Mouse (Mus musculus) left cerebral cortex, adult 8-10 months (tissue): ENCODE data around the gene Pou5f1. TPM values are rescaled to one million over a fixed set of nuclear protein-coding genes. Genes with fewer than 3 reads are reported as not detected.
"Not testable (repeated sequence)": the region's sequence is repeated elsewhere in the genome, so short reads cannot be mapped to it uniquely, and the experiment has no call there.

Experiments
- DNase-seq, 2 experiments: peaks; one replicate each; pipeline ENCODE4 v3.0.0; 2022; ENCODE audit warnings: low spot score in 2 of 2
- total RNA-seq, 4 experiments: library from RNA; stranded (reverse); gene quantifications; 2 replicates each; pipeline ENCODE4 v1.2.4; 2022

The Pou5f1 gene
- under 1 TPM in 1 of 4 experiments, not detected in 3; 0.27 TPM for total RNA-seq

DNA sequence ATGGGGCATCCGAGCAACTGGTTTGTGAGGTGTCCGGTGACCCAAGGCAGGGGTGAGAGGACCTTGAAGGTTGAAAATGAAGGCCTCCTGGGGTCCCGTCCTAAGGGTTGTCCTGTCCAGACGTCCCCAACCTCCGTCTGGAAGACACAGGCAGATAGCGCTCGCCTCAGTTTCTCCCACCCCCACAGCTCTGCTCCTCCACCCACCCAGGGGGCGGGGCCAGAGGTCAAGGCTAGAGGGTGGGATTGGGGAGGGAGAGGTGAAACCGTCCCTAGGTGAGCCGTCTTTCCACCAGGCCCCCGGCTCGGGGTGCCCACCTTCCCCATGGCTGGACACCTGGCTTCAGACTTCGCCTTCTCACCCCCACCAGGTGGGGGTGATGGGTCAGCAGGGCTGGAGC, at the start of gene Pou5f1:
Pou5f1 (plus strand) TSS at position 243 of the 400 bp plus-strand sequence.
- no peak for DNase-seq

DNA sequence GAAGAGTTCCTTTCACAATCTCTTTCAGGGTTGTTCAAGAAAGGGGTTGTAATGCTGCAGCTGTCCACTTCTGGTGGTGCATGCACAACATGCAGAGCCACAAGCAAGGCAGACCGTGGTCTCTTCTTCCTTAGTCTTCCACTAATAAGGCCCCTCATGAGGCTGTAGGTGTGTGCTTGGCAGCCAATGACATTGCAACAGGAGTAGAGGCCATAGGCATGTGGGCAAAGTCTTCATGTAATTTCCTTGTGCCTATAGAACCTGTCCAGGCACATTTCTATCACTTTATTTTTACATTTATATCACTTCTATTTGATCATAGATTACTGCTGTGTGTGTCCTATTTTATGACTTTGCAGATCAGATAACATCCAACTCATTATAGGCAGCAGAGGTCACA, 47.6 kb upstream of the Pou5f1 start:
- not testable (repeated sequence) for DNase-seq

DNA sequence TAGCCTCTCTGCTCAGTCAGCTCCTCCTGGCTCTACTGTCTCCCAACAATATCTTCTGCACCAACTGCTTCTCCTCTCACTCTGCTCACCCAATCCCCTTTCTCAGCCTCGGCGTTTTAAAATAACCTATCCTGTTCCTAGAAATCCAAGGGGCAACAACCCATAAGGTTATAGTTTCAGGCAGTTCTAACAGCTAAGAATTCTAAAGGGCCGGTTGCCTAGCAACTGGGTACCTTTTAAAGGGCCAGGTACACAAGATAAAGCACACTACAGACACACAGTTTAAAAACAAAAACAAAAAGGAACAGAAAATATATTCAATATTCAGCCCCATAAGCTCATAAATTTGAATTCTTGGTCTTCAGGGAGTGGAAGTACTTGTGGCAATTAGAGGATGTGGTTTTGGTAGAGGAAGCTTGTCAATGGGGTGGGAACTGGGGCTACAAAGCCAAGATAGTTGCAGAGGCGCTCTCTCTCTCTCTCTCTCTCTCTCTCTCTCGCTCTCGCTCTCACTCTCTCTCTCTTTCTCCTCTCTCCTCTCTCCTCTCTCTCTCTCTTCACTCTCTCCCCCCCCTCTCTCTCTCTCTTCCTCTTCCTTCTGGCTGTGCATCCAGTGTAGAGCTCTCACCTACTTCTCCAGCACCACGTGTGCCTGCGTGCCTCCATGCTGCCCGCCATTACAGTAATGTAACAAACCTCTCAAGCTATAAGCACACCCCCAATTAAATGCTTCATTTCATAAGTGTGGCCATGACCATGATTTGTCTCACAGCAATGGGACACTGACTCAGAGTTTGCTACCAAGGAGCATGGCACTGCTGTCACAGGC, 45.1 kb upstream of the Pou5f1 start:
- not testable (repeated sequence) for DNase-seq

DNA sequence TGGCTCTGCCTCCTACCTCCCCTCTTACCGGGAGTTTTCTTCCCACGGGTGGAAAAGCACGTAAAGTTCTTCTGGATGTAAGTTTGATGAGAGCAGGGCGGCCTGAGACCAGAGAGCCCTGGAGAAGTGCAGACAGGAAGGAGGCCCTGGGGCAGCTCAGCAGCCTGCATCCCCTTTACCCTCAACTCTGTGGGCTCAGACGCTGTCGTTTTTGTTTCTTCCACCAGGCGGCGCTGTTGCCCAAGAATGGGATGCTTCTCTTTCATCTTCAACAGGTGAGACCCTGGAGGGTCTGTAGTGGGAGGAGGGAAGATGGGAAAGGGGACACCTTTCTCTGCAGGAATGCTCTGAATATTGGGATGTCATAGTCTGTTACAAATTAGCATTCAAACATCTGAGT, 40.2 kb upstream of the Pou5f1 start:
- DNase-seq = not testable (repeated sequence)

DNA sequence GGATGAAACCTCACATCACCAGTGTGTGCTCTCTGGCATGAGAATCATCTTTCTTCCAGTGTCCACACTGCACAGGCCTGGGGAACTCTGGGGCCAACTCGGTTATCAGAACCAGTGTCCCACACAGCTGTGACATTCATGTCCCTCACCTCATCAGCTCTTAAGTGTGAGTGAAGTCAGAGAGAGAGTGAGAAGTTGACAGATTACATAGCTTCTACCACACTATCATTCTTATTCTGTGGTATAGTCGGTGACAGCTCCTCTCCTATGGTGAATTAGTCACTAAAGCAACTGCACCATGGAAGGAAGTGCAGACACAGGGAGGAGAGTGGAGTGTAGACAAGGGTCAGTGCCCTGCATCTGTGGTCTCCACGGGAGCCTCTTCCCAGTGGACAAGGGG, 36.9 kb upstream of the Pou5f1 start:
- DNase-seq = not testable (repeated sequence)

DNA sequence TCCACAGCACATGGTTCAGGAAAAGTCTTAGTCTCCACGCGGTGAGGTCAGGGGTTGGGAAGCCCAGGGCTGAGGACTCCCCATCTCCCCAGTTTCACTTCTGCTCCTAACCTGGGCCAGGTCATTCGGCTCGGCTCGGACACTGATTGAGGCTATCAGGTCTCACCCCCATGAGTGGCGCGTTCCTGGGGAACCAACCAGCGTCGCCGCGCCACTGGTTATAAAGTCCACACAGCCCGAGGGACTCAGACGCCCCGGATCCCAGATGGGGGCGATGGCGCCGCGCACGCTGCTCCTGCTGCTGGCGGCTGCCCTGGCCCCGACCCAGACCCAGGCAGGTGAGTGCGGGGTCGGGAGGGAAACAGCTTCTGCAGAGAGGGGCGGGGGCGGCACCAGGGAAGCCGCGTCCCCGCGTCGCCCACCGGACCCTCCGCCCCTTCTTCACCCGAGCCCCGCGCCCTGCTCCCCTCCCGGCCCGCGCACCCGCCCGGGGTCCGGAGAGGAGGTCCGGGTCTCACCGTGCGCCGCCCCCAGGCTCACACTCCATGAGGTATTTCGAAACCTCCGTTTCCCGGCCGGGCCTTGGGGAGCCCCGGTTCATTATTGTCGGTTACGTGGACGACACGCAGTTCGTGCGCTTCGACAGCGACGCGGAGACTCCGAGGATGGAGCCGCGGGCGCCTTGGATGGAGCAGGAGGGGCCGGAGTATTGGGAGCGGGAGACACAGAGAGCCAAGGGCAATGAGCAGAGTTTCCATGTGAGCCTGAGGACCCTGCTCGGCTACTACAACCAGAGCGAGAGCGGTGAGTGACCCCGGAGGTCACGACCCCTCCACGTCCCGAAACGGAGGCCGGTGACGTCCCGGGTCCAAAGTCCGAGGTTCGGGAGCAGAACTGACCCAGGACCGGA, 35.7 kb upstream of the Pou5f1 start, which contains the start of gene H2-Q10:
H2-Q10 (plus strand) TSS at position 248 of the 910 bp plus-strand sequence.
- no peak for DNase-seq

DNA sequence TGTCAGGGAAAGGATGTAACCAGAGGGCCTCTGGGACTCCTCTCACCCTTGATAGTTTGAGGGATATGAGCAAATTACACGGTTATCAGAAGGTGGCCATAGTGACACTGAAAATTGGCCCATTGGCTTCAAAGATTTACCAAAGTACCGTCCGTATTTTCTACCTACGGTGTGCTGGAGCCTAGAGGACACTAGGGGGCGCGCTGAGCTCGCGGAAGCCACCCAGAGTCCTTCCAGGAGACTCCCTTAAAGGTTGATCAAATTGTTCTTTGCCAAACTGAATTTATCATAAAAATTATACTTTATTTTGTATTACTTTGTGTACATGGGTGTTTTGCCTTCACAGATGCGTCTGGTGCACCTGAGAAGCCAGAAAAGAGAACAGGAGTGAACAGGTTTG, 21.8 kb upstream of the Pou5f1 start:
- DNase-seq = peak in 1 of 2 experiments; percentile 34

DNA sequence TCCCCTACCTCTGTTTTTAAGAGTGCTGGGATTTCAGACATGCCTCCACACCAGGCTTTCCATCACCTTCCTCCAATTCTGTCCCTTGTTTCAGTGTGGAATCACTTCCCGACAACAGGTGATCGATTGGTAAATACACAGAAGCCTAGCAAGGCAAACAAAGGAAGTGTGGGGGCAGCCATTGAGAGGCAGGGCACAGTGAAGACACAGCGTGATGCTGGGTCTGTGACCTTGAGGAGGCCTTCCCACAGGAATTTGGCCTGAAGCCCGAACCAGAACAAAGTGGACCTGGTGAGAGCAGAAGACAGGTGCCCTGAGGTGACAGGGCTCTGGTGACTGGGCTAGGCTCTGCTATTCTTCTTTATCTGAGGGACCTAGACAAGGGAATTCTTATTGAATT, 20.1 kb upstream of the Pou5f1 start:
- no peak for DNase-seq

DNA sequence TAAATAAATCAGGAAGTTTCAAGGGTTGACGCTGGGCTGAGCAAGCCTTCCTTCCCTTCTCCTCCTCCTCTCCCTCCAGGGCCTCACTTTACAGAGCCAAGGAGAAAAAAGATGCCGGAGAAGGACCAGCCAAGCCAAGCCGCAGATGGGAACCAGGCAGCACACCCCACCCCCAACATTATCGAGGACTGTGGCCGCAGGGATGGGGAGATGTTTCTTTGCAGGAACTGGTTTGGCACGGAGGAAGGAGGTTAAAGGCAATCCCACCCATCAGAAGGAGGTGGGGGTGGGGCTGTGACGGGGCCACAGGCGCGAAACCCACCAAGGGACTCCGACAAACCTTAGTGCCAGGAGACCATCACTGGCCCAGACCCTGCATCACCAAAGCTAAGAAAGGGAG, 19.1 kb upstream of the Pou5f1 start:
- DNase-seq = no peak

DNA sequence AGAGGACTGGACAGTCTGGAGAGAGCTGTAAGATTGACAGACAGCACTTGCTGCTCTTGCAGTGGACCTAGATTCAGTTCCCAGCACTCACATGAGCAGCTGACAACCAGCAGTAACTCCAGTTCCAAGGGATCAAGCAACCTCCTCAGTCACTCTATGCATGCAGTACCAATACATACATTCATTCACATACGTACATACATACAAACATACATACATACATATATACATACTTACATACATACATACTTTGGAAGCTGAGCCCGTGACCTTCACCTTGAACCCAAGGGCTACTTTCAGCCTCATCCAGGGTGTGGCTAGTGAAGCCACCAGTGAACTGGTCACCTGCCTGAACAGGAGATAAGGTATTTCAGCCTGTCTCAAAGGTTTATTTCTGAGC, 17.8 kb upstream of the Pou5f1 start:
- DNase-seq = no peak

DNA sequence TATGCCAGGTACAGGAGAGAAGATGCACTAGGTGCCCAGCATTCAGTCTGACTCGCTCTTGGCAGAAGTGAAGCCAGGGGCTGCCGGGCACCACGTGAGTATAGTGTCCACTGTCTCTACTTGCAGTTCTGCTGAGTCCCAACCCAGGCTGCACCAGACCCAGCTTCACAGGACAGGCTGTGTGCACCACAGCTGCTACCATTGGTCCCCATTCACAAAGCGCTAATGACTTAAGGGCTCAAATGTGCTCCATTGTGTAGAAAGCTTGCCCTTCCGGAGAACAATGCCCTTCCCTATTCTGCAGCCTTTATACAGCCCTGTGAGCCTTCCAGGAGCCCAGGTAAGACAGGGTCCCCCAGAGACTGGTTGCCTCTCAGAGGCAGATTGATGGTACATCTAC, 15.5 kb upstream of the Pou5f1 start:
- no peak for DNase-seq

DNA sequence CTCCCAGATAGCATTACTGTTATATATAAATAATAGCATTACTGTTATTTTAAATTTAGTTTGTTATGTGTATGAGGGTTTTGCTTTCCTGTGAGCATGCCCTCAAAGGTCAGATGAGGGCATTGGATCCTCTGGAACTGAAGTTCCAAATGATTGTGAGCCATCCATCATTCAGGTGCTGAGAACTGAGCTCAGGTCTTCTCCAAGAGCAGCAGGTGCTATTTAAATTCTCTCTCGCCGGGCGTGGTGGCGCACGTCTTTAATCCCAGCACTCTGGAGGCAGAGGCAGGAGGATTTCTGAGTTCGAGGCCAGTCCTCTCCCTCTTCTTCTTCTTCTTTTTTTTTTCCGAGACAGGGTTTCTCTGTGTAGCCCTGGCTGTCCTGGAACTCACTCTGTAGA, 8.7 kb upstream of the Pou5f1 start:
- DNase-seq = no peak

DNA sequence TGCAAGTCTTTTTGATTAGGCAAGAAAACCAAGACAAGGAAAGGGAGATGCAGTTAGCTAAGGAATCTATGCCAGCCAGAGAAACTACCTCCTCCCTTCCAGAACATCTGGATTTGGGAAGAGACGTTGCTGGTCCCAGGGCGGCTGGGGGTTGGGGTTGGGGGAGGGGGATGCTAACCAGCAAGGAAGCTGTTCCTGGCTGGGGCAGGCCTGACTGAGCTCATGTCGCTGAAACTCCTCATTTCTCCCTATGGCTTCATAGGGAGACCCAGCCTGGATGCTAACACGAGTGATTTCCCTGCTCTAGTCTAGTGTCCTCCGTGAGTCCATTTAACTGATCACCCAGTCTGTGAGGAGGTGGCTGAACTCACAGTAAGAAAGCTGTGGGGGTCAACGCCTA, 3.6 kb upstream of the Pou5f1 start:
- no peak for DNase-seq

DNA sequence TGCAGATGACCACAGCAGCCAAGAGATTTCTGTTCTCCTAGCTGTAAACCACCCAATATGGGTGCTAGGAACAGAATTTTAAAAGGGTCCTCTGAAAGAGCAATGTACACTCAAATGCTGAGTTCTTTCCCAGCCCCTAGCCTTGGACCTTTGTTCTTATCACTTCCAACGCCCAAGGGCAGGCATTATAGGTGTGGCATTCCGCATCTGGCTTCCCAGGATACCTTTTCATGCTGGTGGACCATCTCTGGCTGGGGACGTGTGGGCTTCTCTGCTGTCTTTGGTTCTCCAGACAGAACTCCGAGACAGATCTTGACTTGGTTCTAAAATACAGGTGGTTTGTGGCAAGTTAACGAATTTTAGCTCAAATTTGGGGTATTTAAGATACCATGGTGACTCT, 3.1 kb upstream of the Pou5f1 start:
- DNase-seq = no peak

DNA sequence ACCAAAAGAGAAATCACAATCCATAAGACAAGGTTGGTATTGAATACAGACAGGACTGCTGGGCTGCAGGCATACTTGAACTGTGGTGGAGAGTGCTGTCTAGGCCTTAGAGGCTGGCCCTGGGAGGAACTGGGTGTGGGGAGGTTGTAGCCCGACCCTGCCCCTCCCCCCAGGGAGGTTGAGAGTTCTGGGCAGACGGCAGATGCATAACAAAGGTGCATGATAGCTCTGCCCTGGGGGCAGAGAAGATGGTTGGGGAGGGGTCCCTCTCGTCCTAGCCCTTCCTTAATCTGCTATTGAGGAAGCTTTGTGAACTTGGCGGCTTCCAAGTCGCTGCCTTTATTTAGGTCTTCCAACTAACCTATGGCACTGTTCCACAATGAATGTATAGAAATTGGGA, 2.0 kb upstream of the Pou5f1 start:
- DNase-seq = no peak

DNA sequence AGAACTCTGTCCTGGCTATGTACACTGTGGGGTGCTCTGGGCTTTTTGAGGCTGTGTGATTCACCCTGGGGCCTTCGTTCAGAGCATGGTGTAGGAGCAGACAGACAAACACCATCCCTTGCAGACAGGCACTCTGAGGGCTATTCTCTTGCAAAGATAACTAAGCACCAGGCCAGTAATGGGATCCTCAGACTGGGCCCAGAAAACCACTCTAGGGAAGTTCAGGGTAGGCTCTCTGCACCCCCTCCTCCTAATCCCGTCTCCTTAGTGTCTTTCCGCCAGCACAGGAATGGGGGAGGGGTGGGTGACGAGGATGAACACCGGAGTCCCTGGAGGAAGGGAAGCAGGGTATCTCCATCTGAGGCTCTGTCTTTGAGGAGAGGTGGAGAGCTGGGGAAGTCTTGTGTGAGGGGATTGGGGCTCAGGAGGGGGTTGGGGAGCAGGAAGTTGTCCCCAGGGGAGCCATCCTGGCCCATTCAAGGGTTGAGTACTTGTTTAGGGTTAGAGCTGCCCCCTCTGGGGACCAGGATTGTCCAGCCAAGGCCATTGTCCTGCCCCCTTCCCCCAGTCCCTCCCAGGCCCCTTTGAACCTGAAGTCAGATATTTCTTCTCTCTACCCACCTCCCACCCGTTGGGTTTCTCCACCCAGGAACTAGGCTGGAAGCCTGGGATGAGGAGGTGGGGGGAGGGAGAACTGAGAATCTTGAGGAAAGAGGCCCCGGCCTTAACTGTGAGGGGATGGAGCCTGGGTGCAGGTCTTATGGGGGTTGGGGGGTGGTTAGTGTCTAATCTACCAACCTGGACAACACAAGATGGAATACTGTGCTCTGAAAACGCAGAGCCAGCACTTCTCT, 963 bp upstream of the Pou5f1 start:
- DNase-seq = no peak

DNA sequence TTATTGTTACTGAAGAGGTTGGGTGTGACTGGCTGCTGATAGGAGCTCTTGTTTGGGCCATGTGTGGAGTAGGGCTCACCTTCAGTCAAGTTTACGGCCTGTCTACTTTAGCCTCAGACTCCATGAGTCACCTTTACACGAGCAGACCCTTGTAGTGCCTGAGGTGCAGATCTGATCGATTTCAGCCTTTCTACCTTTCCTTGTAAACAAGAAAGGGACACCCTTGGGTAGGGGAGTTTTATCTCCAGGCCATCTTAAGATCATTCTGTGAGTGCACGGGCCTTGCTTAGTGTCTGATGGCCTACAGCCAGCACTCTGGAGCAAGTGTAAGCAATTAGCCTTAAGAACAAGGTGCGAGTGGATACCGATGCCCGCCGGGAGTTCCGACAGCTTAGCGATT, 1.1 kb downstream of the Pou5f1 start:
- DNase-seq = no peak

DNA sequence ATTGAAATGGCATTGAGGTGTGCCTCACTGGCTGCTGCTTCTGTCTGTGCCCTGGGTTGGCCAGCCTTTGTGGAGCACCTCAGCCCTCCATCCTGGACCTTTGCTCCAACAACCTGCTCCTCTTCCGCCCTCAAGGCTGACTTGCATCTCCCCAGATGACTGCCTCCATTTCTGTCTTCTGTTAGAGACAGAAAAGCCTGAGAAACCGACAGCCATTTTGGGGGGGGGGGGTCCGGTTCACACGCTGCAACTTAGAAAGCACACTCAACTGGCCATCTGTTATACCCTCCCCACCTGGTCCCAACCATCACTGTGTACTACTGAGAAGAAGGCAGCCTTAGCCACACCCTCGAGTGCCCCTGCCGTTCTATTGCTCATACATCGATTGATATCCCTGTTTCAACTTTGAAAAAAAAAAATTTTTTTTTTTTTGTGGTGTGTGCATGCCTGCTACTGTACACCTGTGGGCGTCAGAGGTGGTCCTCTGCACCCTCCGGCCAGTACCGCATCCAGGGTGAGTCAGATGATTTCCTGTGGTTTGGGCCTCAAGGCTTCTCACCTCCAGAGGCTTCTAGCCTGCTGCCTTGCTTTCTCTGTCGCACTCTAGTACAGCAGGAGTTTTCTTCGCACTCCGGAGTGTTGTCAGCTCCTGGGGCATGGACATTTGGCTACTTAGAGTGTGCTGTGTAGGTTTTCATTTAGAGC, 1.9 kb downstream of the Pou5f1 start:
- DNase-seq = no peak

DNA sequence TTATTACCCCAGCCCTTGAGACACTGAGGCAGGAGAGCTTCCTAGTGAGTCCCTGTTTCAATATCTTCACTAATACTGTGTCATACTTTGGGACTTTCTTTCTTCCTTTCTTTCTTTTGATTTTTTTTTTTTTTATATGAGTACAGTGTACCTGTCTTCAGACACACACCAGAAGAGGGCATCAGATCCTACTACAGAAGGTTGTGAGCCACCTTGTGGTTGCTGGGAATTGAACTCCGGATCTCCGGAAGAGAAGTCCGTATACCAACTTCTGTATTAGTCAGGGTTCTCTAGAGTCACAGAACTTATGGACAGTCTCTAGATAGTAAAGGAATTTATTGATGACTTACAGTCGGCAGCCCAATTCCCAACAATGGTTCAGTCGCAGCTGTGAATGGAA, 2.5 kb downstream of the Pou5f1 start:
- not testable (repeated sequence) for DNase-seq

DNA sequence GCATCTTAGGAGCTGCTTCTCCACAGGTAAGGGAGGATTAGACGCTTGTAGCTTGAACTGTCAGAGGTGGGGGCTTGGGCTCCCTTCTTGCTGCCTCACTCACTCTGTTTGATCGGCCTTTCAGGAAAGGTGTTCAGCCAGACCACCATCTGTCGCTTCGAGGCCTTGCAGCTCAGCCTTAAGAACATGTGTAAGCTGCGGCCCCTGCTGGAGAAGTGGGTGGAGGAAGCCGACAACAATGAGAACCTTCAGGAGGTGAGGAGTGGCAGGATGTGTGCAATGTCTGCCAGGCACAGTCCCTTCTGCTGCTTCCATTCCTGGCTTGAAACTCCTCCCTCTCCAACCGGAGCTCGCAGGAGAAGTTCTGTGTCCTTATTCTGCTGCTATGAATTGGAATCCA, 3.5 kb downstream of the Pou5f1 start:
- no peak for DNase-seq
